Mouse (Mus musculus) embryonic facial prominence, embryonic 11.5 days (tissue): ENCODE results near the gene Iqch. TPM values are rescaled to one million over a fixed set of nuclear protein-coding genes. Genes with fewer than 3 reads are reported as not detected.

Experiments
- ATAC-seq: fragments of 200-750 bp; cut with Nextera tagmentation; replicated peaks from 2 replicates; pipeline ENCODE4 v1.8.0; 2017; ENCODE audit warnings: low read depth; ENCODE audit not compliant: insufficient number of reproducible peaks, low FRiP score, low TSS enrichment
- DNase-seq: peaks from one replicate; pipeline ENCODE4 v3.0.0-alpha.2; 2015; ENCODE audit warnings: low spot score
- H3K27ac ChIP-seq: fragments of 300-500 bp; sonication (generic); replicated peaks from 2 replicates; pipeline ENCODE4 v1.5.1; 2014; ENCODE audit warnings: mild to moderate bottlenecking, low read depth, low read length, control low read depth
- H3K27me3 ChIP-seq: fragments of 300-500 bp; sonication (generic); 2 replicates; pipeline ENCODE4 v1.6.1; 2014; ENCODE audit warnings: mild to moderate bottlenecking, low read length, moderate library complexity, mixed read lengths; ENCODE audit not compliant: control insufficient read depth, insufficient read depth
- H3K36me3 ChIP-seq: fragments of 300-500 bp; sonication (generic); replicated peaks from 2 replicates; pipeline ENCODE4 v1.6.1; 2014; ENCODE audit warnings: low read depth, mild to moderate bottlenecking, low read length, moderate library complexity, mixed read lengths; ENCODE audit not compliant: control insufficient read depth, insufficient read depth
- H3K4me1 ChIP-seq: fragments of 300-500 bp; sonication (generic); 2 replicates; pipeline ENCODE4 v1.6.1; 2014; ENCODE audit warnings: low read length, mixed read lengths; ENCODE audit not compliant: control insufficient read depth, insufficient read depth
- H3K4me2 ChIP-seq: fragments of 300-500 bp; sonication (generic); 2 replicates; pipeline ENCODE4 v1.6.1; 2014; ENCODE audit warnings: low read depth, mild to moderate bottlenecking, control low read depth, low read length, moderate library complexity
- H3K4me3 ChIP-seq: fragments of 300-500 bp; sonication (generic); 2 replicates; pipeline ENCODE4 v1.5.1; 2014; ENCODE audit warnings: low read depth, low read length, control low read depth
- H3K9ac ChIP-seq: fragments of 300-500 bp; sonication (generic); replicated peaks from 2 replicates; pipeline ENCODE4 v1.6.1; 2014; ENCODE audit warnings: mild to moderate bottlenecking, control low read depth, low read length
- H3K9me3 ChIP-seq: fragments of 300-500 bp; sonication (generic); replicated peaks from 2 replicates; pipeline ENCODE4 v1.6.1; 2016; ENCODE audit warnings: mild to moderate bottlenecking, low read length, inconsistent platforms, mixed read lengths; ENCODE audit not compliant: control insufficient read depth
- WGBS: fragments of 180-500 bp; shearing (Covaris S2); extraction: QIAGEN DNeasy Blood & Tissue Kit; methylation state at CpG from one replicate; pipeline ENCODE4 v1.1.7; 2014; 5-methylcytosine and 5-hydroxymethylcytosine counted together
- polyA plus RNA-seq: library from polyadenylated mRNA; unstranded; fragments of >200 nt; fragmentation: Nextera tagmentation; extraction: Ambion mirVana; gene quantifications from 2 replicates; pipeline ENCODE4 v1.2.1, GENCODE M21; 2014

Gene Iqch
- polyA plus RNA-seq, 1 experiment from 2014 or later, result not detected

DNA sequence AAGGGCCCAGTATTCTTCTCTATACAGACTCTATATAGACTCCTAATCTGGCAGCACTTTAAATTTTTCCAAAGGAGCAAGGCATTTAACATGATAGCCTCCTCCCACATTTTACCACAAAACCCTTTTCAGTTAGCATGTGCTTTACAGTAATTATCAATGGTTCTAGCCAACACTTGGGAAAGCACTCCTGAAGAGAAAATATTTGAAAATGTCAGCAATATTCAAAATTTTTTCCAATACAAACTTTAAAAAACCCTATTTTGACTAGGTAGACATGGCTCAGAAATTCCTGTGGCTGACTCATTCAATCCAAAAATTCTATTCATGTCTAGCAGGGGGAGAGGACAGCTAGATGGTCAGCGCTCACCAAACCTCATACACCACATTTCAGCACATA lies 100.8 kb downstream of the Iqch start:
- Histone ChIP-seq H3K27me3 (no peaks in the 10 kb centered on the region), H3K4me2 (no peak overlapping the region), H3K9ac (no peak overlapping the region), H3K36me3 (no peaks in the 10 kb centered on the region), H3K4me3 (no peak overlapping the region), H3K27ac (no peak overlapping the region), H3K4me1 (no peaks in the 10 kb centered on the region), H3K9me3 (no peaks in the 10 kb centered on the region)
- DNase-seq (no peak), ATAC-seq (no peak)
- WGBS, result 95% methylated on average over 1 of the region's 1 CpGs

DNA sequence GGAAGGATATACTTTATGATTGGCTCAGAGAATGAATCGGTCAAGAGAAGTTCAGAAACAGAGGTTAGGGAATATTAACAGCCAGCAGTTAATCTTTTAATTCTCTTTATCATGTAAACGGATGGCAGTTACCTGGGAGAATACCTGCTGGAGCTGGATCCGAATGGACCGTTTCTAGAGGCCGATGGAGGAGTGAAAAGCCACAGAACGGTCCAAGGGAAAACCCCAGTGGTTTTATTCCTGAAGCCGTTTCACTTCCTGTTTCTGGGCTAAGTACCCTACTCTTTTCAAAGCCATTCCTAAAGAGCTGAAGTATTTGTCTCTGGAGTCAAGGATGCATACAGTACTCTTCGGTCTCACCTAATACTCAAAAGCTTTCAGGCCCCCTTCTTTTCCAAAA lies 102.4 kb downstream of the Iqch start:
- DNase-seq, result no peak
- WGBS, result 83% methylated on average over 8 of the region's 8 CpGs
- Histone ChIP-seq H3K27ac (no peak overlapping the region), H3K27me3 (no peaks in the 10 kb centered on the region), H3K9me3 (no peaks in the 10 kb centered on the region), H3K9ac (no peak overlapping the region), H3K4me2 (no peak overlapping the region), H3K4me3 (no peak overlapping the region), H3K4me1 (no peaks in the 10 kb centered on the region), H3K36me3 (no peaks in the 10 kb centered on the region)
- no peak for ATAC-seq

DNA sequence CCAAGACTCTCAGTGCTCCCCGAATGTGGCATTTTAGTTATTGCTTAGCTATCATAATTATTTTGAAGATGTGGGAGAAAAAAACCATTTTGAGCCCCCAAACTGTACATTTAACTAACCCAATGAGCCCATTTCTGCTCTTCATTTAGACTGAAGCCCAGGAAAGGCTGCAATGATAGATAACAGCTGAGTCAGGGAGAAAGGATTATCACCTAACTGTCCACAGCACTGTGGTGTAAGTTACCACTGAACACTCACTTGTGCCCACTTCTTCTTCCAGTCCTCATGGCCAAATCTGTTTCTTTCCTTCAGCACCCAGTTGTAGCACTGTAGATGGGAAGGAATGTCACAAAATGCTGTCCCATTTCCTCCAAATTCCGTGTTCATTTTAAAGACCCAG lies 106.5 kb downstream of the Iqch start:
- H3K36me3 ChIP-seq, result no peaks in the 10 kb centered on the region

DNA sequence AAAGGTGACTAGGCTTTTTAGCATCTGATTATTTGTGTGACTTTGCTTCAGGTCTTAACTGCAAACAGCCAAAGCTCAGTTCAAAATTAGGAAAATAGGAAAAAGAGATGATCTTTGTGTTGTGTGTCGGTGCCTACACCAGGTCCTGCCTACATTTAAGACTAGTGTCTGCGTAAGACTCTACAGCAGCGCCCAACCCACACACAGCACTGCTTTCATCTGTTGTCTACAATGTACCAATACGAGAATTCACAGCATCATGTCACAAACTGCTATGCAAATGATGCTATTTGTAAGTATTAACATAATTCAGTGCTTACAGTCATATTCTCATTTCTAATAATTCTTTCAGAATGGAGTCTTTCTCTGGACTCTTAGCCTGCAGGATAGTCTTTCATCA lies 108.5 kb downstream of the Iqch start:
- Histone ChIP-seq H3K36me3 (no peaks in the 10 kb centered on the region), H3K27ac (no peak overlapping the region), H3K9me3 (no peaks in the 10 kb centered on the region), H3K4me3 (no peak overlapping the region), H3K4me2 (no peak overlapping the region), H3K4me1 (no peaks in the 10 kb centered on the region), H3K9ac (no peak overlapping the region), H3K27me3 (no peaks in the 10 kb centered on the region)
- no peak for DNase-seq
- WGBS, result 90% methylated on average over 4 of the region's 4 CpGs
- no peak for ATAC-seq

More for the DNA sequence above, 106.5 kb downstream of the Iqch start:
- no peak for ATAC-seq
- Histone ChIP-seq H3K4me1 (no peaks in the 10 kb centered on the region), H3K27me3 (no peaks in the 10 kb centered on the region), H3K9me3 (no peaks in the 10 kb centered on the region), H3K9ac (no peak overlapping the region), H3K27ac (no peak overlapping the region), H3K4me2 (no peak overlapping the region), H3K4me3 (no peak overlapping the region)
- WGBS, result 87% methylated on average over 2 of the region's 2 CpGs
- DNase-seq, result no peak

DNA sequence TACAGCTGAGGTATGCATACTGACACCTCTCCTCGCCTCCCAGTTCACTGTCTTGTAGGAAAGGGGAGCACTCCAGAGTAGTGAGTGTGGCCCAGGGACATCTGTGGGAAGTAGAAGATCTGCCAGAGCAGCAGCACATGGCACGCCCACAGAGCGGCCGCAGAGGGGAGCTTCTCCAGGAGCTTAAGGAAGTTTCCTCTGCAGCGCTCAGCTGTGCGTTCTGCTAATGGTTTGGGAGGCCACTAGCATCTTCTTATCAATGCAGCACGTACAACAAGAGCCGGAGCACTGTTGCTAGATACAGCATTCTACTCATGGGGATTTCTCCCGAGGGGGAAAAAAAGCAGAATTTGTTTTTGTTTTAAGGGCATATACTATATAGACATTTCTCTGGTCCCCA lies 110.0 kb downstream of the Iqch start:
- Histone ChIP-seq H3K4me2 (no peak overlapping the region), H3K4me1 (no peaks in the 10 kb centered on the region), H3K27me3 (no peaks in the 10 kb centered on the region), H3K4me3 (no peak overlapping the region), H3K9me3 (no peaks in the 10 kb centered on the region), H3K36me3 (no peaks in the 10 kb centered on the region), H3K9ac (no peak overlapping the region), H3K27ac (no peak overlapping the region)
- ATAC-seq, result no peak
- 36% methylated on average over 9 of the region's 9 CpGs for WGBS
- DNase-seq, result no peak

DNA sequence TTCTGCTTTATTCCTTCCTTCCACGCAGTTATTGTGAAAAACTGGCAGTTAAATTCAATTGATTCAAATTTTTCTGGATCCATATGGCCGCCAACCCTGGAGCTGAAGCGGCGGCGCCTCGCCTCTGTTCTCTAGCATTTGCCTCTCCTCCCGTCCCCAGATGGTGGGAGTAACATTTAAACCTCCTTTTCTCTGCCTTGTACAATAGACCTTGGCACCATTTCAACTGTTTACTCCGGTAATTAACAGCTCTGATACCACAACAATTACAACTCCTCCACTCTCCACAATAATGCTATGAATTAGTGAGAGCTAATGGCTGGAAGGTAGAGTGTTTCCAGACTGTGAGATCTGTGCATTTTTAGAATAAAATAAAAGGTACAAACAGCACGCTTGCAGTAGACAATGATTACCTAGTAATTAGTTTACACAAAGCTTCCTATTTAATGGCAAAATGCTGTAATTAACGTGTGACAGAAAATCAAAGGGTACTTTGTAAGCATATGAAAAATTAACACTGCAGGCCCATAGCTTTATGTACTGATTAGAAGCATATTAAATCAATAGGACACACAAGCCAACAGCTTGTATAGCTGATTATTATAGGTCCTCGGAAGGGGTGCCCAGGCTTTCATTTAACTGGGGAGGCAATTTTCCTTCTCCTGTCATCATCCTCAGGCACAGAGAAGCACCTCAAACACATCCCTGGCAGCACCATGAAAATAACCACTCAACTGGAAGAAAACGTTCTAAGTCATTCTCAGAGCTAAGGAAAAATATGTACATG lies 111.6 kb downstream of the Iqch start:
- H3K9ac ChIP-seq, result no peak overlapping the region
- H3K4me1 ChIP-seq, result no peaks in the 10 kb centered on the region
- no peak for DNase-seq
- no peaks in the 10 kb centered on the region for H3K36me3 ChIP-seq
- H3K9me3 ChIP-seq, result no peaks in the 10 kb centered on the region
- H3K27me3 ChIP-seq, result no peaks in the 10 kb centered on the region
- WGBS, result 68% methylated on average over 12 of the region's 12 CpGs
- ATAC-seq, result no peak
- H3K27ac ChIP-seq, result no peak overlapping the region
- H3K4me2 ChIP-seq, result no peak overlapping the region
- no peak overlapping the region for H3K4me3 ChIP-seq

DNA sequence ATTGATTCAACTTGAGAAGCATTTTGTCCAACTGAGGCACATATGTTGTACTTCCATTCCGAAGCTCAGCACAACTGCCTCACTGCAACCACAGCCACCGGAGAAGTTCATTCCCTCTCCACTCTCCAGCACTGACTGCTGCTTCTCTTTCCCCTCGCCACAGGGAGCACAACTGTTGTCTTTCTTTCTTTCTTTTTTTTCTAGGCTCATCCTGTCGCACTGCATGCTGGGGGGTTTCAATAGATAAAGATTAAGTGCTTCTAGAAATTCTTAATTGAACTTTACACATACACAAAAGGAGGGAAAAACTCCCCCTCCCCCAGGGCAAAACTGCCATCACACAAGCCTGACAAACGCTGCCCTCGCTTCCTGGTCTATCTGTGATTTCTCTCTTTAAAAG lies 113.1 kb downstream of the Iqch start:
- no peaks in the 10 kb centered on the region for H3K36me3 ChIP-seq
- no peak for ATAC-seq
- H3K27ac ChIP-seq, result no peak overlapping the region
- no peaks in the 10 kb centered on the region for H3K9me3 ChIP-seq
- 49% methylated on average over 6 of the region's 6 CpGs for WGBS
- no peaks in the 10 kb centered on the region for H3K27me3 ChIP-seq
- H3K4me3 ChIP-seq, result no peak overlapping the region
- no peaks in the 10 kb centered on the region for H3K4me1 ChIP-seq
- no peak overlapping the region for H3K9ac ChIP-seq
- no peak overlapping the region for H3K4me2 ChIP-seq
- no peak for DNase-seq

DNA sequence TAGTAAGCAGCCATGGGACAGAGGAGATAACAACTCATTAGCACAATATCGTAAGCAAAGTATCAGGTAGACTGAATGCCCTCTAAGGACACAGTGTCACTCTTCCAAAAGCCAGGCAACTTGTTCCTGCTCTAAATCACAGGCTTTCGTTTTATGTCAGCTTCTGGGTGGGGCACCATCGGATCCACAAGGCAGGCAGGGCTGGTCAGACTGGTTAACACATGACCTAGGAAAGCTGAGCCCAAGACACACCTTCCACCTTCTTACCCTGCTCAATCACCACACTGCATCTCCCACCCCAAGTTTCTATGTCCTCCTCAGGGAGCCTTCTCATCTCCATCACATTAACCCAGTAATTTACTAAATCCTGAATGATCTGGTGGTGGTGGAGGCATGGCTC lies 136.7 kb downstream of the Iqch start:
- no peak overlapping the region for H3K27ac ChIP-seq
- no peak overlapping the region for H3K4me3 ChIP-seq
- H3K4me1 ChIP-seq, result no peaks in the 10 kb centered on the region
- no peak overlapping the region for H3K4me2 ChIP-seq
- DNase-seq, result no peak
- no peaks in the 10 kb centered on the region for H3K36me3 ChIP-seq
- no peak overlapping the region for H3K9ac ChIP-seq
- no peaks in the 10 kb centered on the region for H3K9me3 ChIP-seq
- H3K27me3 ChIP-seq, result no peaks in the 10 kb centered on the region
- ATAC-seq, result no peak
- WGBS, result 81% methylated on average over 3 of the region's 3 CpGs
